Mouse (Mus musculus): Measurements from ENCODE around the gene Dlg1.

Gene Dlg1

GRCm38 (mm10) chr16:31910281-31910847, 247.1 kb downstream of the Dlg1 start:
- no peak for DNase-seq

GRCm38 (mm10) chr16:31917776-31918175, 254.5 kb downstream of the Dlg1 start:
- DNase-seq, result no peak

GRCm38 (mm10) chr16:31918248-31918724, 255.0 kb downstream of the Dlg1 start:
- DNase-seq, result peak; percentile 85 to 93

- no peak for DNase-seq
Measured at GRCm38 (mm10) chr16:31924368-31924767, 261.1 kb downstream of the Dlg1 start.
